Mouse (Mus musculus) right cerebral cortex, postnatal 4 days (tissue): ENCODE results near the gene Eps8l1.
A peak's percentile ranks its signal among the peaks of the same experiment; 100 is the strongest.

Experiments
- DNase-seq: peaks from one replicate; pipeline ENCODE4 v3.0.0-alpha.2; 2022

The Eps8l1 gene

DNA sequence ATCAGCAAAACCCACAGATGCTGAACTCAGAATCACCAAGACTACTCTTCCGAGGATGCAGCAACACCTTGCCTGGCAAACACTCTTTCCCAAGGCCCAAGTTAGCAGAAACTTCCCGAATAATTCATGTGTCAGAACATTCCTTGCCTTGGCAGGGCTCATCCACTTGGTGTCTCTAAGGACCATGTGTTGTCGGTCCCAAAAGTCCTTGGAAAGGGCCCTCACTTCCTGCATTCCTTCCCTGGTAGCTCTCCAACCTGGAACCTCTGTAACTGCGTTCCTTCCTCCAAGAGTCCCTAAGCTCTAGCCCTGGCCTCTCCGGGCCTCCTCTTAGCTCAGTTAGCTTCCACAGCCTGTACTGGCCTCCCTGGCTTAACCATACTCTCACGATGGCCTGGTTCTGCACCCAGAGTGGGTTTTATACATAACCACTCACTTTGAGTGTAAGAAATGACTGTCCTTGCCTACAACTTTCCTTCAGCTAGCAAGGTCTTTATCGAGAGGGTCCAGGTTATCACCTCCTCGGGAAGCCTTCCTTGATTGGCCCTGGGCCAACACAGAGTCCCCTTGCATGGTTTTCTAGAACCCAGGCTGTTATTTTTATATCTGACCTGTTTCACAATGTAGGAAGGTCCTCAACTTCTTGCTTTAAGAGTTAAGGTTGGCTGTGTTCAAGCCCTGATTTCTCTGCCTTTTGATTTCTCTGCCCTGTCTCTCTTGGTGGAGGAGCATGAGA is 51.2 kb downstream of the Eps8l1 start:
- DNase-seq: no peak

DNA sequence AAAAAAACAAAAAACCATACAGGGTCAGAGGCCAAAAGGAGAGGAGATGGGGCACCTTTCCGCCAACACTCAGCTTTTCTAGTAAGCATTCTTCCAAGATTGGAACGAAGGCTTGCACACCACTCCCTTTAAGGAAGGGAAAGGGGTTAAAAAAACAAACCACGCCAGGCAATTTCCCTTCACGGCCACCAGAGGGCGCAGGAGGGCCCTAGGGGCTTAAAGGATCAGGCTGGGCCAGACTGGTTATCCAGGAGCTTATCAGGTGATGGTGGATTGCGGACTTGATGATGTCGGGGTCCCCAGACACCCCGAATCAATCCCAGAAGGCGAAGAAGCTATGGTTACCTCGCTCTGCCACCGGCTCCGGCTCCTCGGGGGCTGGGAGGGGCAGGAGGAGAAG is 52.8 kb downstream of the Eps8l1 start:
- DNase-seq: no peak

DNA sequence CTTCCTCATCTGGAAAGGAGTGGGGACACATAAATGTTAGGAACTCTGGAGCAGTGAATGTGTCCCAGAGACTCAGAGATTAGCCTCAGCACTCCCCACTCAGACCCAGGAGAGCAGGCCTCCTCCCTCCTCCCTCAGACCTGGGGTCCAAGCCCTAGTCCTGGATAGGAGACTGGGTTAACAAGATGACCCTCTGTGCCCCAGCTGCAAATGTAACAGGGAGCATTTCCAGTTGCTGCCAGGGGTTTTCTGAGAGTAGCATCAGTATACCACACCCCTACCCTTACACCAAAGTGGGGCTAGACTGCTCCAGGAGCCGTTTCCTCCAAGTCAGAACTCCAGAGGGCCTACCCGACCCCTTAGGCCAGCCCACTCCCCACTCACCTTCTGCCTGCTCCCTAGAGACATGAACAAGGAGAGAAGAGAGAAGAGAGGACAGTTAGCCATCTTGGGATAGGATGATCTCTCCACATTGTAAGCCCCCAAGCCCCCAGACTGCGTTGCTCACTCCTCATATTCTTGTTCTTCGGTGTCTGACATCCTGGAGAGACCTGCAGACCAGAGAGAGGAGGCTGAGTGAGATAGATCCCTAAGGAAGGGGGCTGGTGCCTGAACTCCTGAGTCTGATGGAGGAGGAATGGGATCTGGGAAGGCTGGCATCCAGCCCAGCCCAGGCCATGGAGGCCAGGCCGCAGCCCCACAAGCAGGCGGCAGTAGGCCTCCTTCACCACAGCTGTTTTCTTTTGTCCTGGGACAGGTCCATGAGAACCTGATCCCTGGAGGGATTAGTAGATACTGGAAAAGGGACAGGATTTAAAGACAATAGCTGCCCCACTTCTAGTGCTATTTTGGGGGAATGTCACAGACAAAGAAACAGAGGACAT is 53.6 kb downstream of the Eps8l1 start:
- DNase-seq: no peak

DNA sequence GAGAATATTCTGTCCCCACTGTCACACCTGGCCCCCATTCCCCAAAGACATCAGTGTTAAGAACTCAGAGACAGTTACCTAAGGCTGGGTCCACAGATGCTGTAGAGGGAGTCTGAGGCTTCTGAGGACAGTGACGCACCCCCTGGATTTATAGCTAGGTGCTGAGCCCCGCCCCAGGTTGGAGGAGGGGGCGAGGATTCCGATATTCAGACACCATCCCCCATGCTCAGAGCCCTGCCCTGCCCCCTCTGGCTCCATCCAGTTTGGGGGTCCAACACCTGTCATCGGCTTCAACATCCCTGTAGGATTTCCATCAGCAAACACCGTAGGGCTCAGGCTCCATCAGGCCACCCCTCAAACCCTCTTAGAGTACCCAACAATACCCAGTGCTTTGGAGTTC is 55.4 kb downstream of the Eps8l1 start:
- DNase-seq: no peak

DNA sequence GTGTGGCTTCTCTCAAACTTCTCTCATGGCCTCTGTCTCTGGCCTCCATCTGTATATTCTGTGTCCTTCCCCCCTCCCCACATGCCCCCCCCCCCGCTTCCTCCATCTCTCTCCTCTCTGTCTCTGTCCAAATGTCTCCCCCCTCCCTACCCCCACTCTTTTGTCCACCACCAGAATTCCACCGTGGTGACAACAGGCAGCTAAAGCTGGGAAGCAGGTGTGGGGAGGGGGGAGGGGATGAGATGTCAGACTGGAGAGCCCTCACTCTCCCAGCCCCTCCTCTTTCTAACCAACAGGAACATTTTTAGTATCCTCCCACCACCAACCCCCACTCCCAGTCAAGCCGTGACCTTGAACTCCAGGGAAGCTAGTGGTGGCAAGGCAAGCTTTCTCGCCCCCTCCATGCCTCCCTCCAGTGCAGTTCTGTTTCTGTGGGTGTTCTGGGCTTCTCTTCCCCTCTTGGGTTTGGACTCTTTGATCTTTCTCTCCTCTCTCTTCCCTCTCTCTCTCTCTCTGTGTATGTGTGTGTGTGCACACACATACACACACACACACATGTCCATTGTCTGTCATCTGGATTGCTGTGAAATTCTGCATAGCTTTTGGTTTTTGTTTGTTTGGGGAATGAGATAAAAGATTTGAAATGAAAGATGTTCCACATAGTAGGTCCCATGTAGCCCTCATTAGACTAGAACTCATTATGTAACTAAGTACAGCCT is 56.0 kb downstream of the Eps8l1 start, which contains the start of gene Tnnt1:
Gene Tnnt1, minus strand, starts transcription at position 51 of the 719 bp plus-strand sequence.
- no peak for DNase-seq

DNA sequence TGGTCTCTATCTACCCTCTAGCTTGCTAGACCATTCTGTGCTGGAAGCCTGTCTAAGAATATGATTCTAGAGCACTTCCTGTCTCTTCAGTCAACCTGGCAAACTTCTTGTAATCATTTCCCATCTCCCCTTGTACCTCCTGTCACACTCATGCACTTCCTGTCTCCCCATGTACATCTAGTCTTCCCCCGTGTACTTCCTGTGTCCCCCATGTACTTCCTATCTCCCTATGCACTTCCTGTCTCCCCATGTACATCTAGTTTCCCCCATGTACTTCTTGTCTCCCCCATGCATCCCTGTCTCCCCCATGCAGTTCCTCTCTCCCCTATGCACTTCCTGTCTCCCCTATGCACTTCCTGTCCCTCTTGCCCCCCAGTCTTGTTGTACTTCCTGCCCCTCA is 58.0 kb downstream of the Eps8l1 start:
- DNase-seq: no peak

DNA sequence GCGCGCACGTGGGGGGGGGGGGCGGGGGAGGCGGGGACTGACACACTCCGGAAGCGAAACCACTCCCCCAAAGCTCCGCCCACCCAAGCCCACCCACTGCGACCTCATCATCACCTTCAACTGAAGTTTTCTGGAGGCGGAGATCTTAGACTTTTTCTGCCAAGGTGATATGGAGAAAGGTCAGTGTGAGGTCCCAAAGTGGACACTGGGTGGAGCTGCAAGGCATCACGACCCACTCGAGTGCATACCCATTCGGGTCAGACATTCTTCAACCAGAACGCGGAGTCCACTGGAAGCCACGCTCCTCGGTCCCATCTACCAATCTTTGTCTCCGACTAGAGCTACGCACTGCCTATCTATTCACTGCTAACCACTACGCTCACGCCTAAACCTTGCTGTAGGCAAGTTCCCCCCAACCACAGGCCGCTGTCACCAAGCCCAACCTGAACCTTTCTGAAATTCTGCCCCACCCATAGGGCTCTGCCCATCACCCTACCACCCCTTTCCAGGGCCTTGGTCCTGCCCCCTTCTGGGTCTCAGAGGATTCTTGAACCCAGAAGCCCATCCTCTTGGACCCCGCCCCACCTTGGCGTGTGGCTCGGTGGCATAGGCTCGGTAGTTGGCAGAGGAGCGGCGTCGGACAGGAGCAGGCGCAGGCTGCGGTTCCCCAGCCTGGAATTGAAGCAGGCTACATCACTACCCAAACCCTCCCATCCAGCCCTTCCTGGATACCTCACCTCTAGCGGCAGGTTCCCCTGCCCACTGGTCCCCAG is 60.9 kb downstream of the Eps8l1 start:
- DNase-seq: no peak

DNA sequence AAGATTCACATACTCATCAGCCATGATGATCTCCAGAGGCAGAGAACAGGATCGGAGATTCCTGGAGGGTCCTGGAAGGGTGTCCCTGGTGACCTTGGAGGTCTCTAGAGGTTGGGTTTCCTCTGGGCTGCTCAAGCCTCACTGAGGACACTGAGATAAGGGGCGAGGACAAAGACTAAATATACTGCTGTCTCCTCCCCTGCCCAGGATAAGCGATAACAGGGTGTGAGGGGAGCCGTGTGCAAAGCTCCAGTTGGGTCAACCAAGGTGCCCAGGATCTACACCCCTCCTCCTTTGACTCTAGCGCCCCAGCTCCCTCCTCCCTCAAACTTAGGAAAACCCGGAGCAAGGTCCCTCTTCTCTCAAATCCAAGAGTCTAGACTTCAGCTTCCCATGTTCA is 61.8 kb downstream of the Eps8l1 start:
- no peak for DNase-seq

DNA sequence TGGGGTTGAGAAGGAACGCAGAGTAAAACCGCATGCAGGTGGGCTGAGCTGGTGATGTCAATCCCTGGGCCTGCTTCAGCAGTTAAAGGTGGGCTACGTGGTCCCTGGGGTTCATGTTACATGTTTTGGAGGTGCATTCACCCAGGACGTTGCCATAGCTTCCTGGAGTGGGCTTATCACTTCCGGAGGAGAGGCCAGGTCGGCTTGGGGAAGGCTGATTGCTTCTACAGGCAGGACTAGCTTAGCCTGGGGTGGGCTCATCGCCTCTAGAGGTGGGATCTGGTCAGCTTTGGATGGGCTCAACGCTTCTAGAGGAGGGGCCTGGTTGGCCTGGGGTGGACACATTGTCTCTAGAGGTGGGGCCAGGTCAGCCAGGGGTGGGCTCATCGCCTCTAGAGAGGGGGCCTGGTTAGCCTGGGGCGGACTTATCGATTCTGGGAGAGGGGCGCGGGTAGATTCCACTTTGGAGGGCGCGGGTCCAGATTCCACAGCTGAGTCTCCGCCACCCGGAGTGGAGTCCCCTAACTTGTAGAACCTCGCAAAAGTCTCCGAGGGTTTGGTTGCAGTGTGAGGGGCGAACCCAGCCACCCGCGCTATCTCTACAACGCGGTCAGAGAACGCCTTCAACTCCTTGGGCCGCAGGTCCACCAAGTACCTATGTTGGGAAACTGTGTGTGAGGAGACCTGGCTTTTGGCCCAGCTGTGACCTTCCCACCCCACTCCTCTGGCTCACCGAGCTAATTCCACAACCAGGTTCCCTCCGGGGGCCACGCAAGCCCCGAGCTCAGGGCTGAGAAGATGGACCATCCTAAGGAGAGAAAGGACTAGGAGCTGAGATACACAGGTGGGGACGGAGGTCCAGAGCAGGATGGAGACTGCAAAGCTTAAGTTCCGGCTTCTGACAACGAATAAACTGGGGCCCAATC is 63.0 kb downstream of the Eps8l1 start:
- DNase-seq: no peak

DNA sequence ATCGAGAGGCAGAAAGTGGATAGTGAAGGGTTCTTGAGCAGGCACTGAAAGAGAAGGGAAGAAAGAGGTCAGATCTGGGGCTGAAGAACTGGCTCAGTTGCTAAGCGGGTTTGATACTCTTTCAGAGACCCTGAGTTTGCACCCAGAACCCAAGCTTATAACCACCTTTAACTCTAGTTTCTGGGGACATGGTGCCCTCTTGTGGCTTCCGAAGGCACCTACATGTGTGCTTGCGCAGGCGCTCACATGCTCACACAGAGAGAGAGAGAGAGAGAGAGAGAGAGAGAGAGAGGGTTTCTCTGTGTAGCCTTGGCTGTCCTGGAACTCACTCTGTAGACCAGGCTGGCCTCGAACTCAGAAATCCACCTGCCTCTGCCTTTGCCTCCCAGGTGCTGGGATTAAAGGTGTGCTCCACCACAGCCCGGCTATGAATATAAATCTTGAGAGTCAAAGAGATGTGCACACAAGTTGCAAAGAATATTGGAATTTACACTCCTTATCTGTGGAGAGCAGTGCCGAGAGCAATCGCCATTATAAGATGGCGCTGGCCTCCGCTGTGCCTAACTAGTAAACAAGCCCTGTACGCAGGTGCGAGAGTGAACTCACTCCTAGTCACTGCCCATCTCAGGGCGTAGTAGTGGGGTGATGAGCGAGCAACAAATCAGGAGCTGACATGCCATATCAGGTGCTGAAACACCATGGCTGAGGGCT is 63.9 kb downstream of the Eps8l1 start, which contains the start of gene Tnni3:
Gene Tnni3, minus strand, starts transcription at position 18 of the 711 bp plus-strand sequence.
- DNase-seq: peak; percentile 46

DNA sequence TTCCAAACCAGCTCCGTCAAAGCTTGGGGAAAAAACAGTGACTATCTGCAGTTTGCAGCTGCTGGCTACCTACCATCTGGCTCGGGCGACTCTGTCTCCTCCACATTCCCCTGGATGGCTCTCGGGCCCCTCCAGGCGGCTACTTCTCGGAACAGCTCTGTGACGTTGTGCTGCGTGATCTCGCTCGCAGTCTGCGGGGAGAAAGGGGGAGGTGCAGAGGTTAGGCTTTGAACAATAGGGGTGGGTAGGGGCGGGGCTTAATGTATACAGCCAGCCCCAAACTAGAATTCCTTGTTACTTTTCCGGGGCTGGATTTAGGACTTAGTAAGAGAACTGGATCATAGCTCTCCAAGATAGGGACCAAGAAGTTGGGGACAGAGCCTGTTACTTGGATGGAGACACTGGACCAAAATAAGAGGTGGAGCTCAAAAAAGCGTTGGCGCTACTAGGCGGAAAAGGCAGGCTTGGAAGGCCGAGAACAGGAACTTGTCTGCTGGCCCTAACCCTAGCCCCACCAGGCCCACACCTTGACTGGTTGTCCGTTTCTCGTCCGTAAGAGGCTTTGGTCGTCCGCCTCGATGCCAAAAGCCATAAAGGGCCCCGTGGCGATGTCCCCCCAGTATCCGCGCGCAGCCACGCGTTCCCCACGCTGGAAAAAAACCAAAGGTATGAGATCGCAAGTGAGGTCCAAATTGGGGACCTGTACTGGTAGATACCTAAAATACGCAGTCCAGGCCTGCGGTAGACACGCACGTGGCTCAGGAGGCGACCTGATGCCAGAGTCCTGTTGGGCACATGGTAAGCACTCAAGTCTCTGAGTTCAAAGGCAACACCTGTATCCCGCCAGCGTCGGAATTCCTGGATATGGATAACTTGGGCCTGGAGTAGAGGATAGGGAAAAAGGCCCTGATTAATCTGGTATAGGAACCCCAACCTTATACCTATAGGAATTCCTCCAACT is 66.1 kb downstream of the Eps8l1 start:
- DNase-seq: peak; percentile 76

DNA sequence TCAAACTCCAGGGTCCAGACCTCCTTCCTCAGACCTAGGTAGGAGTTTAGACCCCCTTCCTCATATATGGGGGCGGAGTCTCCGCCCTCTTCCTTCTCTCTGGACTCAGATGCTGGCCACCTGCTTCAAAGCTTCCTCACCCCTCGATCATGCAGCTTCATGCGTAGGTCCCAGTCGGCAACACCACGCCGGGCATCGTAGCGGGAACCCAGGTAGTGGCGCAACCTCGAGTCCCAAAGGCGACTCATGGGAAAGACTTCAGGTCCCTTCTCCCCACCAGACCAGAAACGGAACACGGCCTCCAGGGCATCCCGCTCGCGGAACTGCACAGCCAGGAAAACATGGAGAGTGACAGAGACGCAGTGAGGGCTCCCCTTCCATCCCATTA is 66.8 kb downstream of the Eps8l1 start:
- DNase-seq: no peak
